Mouse (Mus musculus) megakaryocyte, embryonic 14.5 days (primary cell): ENCODE results near the gene Cul4a.

Source experiments
- FLI1 ChIP-seq: IDR thresholded peaks from 2 replicates; pipeline ENCODE4 v1.6.1; 2012; ENCODE audit warnings: low read length, inconsistent platforms, mixed read lengths
- GATA1 ChIP-seq: IDR thresholded peaks from 3 replicates; pipeline ENCODE4 v1.6.1; 2012; ENCODE audit warnings: mixed read lengths, low read length, inconsistent platforms, borderline replicate concordance

GRCm38 (mm10) chr8:13159377-13159881 lies 54.0 kb downstream of the Cul4a start:
- no peak for TF ChIP-seq GATA1
- TF ChIP-seq FLI1: no peak
